Mouse (Mus musculus) erythroblast, embryonic 14.5 days (primary cell): ENCODE data around the gene Jdp2. TPM values are rescaled to one million over a fixed set of nuclear protein-coding genes. Genes with fewer than 3 reads are reported as not detected.

Experiments
- H3K27me3 ChIP-seq: 2 replicates; pipeline ENCODE4 v1.6.1; 2012; ENCODE audit warnings: inconsistent platforms; ENCODE audit not compliant: control insufficient read depth
- H3K36me3 ChIP-seq: 2 replicates; pipeline ENCODE4 v1.6.1; 2012; ENCODE audit warnings: mild to moderate bottlenecking, inconsistent platforms; ENCODE audit not compliant: control insufficient read depth
- H3K4me1 ChIP-seq: 2 replicates; pipeline ENCODE4 v1.6.1; 2012; ENCODE audit warnings: inconsistent platforms; ENCODE audit not compliant: control insufficient read depth
- H3K4me3 ChIP-seq: replicated peaks from 2 replicates; pipeline ENCODE3; 2012; ENCODE audit warnings: moderate library complexity, mild to moderate bottlenecking, inconsistent platforms
- H3K9me3 ChIP-seq: 2 replicates; pipeline ENCODE4 v1.6.1; 2012; ENCODE audit warnings: low read length, inconsistent platforms, mixed read lengths; ENCODE audit not compliant: control insufficient read depth
- GATA1 ChIP-seq: IDR thresholded peaks from 2 replicates; pipeline ENCODE4 v1.6.1; 2012; ENCODE audit warnings: low read length, inconsistent platforms, mixed read lengths
- TAL1 ChIP-seq: IDR thresholded peaks from 3 replicates; pipeline ENCODE4 v1.6.1; 2012; ENCODE audit warnings: low read length, inconsistent platforms, mixed read lengths
- polyA plus RNA-seq: library from polyadenylated mRNA; stranded (reverse); fragments of >175 nt; gene quantifications from 2 replicates; pipeline ENCODE4 v1.2.3, GENCODE M21; 2012

The Jdp2 gene
- polyA plus RNA-seq, 1 experiment = 0.07 TPM

DNA sequence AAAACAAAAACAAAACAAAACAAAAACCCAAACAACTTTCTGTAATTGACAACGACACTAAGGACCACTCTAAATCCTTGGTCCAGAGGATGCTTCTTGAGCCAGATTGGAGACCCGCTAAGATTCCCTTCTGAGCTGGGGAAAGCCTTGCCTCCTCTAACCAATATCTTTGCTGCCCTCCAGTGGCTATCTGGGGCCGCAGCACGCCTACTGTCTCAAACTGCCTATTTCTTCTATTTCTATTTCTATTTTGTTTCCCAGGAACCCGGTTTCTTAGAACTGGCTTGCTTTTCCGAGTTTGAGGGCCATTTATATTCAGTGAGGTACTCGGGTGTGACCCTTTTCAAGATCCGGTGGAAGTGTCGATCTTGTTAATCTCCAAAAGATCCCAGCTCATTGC is 64.1 kb downstream of the Jdp2 start:
- Histone ChIP-seq H3K36me3 (no peaks in the 10 kb centered on the region), H3K9me3 (no peaks in the 10 kb centered on the region), H3K4me3 (no peak overlapping the region), H3K4me1 (no peaks in the 10 kb centered on the region), H3K27me3 (no peaks in the 10 kb centered on the region)
- no peak for TF ChIP-seq GATA1
- no peak for TF ChIP-seq TAL1

DNA sequence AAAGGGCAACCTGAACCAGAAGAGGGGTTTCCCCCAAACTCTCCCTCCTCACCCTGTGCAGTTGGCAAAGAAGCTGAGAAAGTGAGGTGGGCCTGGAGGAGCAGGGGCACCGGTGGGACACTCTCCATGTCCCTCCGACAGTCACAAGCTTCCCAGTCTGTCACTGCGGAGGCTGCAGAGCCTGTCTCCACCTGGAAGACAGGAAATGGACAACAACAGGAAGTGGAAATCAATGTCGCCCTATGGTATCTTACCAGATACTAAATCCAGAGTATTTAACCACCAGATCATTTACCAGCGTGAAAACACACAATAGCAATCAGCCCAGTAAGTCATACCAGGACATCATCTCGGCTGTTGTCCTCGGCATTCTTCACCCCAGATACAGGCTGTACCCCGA is 67.3 kb downstream of the Jdp2 start:
- Histone ChIP-seq H3K27me3 (no peaks in the 10 kb centered on the region), H3K36me3 (no peaks in the 10 kb centered on the region), H3K9me3 (no peaks in the 10 kb centered on the region), H3K4me3 (no peak overlapping the region), H3K4me1 (no peaks in the 10 kb centered on the region)
- TF ChIP-seq GATA1 = no peak
- no peak for TF ChIP-seq TAL1

- H3K4me1 ChIP-seq = no peaks in the 10 kb centered on the region
- no peaks in the 10 kb centered on the region for H3K36me3 ChIP-seq
- H3K27me3 ChIP-seq = no peaks in the 10 kb centered on the region
- no peak overlapping the region for H3K4me3 ChIP-seq
- H3K9me3 ChIP-seq = no peaks in the 10 kb centered on the region
- TF ChIP-seq TAL1 (no peak), GATA1 (no peak)
Observed at GRCm38 (mm10) chr12:85667071-85667470, 68.2 kb downstream of the Jdp2 start.

DNA sequence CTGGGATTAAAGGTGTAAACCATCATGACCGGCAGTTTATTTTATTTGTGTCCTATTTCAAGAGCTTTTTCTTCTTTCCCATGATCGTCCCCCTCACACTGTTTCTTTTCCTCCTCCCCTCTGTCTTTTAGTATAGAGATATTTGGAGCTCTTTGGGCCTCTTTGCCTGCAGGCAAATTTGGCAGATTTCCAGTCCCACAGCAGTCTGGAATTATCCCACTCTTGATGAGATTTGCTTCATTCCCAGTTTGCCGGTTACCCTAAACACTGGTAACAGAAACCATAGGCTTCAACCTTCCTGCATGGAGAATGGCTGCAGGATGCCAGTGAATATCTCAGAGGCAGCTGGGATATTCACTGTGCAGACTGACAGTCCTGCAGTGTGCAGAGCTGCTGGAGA is 69.9 kb downstream of the Jdp2 start:
- Histone ChIP-seq H3K4me3 (no peak overlapping the region), H3K4me1 (no peaks in the 10 kb centered on the region), H3K36me3 (no peaks in the 10 kb centered on the region), H3K27me3 (no peaks in the 10 kb centered on the region), H3K9me3 (no peaks in the 10 kb centered on the region)
- no peak for TF ChIP-seq GATA1
- TF ChIP-seq TAL1 = no peak

DNA sequence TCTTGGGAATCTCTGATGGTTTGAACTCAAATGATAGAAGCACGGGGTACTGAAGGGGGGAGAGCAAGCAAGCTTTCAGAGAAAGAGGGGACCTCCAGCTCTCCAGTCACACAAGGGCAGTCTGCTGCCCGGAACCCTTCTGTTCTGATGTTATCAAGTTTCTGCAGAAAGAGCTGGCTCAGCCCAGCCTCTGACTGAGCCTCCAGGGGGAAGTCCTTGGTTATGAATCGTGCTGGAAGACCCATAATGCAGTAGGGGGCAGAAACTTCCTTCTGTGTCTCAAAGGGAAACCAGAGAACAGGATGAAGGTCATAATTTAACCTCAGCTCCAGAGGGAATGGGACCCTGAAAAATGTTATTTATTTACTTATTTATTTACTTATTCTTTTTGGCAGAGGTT is 71.3 kb downstream of the Jdp2 start:
- Histone ChIP-seq H3K27me3 (no peaks in the 10 kb centered on the region), H3K9me3 (no peaks in the 10 kb centered on the region), H3K36me3 (no peaks in the 10 kb centered on the region), H3K4me1 (no peaks in the 10 kb centered on the region), H3K4me3 (no peak overlapping the region)
- TF ChIP-seq GATA1 (no peak), TAL1 (no peak)

DNA sequence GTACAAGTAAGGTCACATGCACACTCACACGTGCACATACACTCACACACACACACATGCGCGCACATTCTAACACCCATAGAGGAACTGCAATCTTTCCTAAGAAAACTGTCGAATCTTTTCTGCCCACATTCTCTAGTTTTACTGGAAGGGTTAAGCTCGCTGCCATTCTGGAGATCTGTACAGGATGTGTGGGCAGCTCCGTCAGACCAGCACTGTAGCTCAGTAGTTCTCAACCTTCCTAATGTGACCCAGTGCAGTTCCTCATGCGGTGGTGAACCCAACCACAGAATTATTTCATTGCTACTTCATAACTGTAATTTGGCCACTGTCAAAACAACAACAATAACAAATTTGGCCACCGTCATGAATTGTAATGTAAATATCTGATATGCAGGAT is 75.1 kb downstream of the Jdp2 start:
- TF ChIP-seq GATA1 (no peak), TAL1 (no peak)
- no peaks in the 10 kb centered on the region for H3K9me3 ChIP-seq
- no peaks in the 10 kb centered on the region for H3K27me3 ChIP-seq
- no peaks in the 10 kb centered on the region for H3K4me1 ChIP-seq
- H3K4me3 ChIP-seq = no peak overlapping the region
- no peaks in the 10 kb centered on the region for H3K36me3 ChIP-seq

DNA sequence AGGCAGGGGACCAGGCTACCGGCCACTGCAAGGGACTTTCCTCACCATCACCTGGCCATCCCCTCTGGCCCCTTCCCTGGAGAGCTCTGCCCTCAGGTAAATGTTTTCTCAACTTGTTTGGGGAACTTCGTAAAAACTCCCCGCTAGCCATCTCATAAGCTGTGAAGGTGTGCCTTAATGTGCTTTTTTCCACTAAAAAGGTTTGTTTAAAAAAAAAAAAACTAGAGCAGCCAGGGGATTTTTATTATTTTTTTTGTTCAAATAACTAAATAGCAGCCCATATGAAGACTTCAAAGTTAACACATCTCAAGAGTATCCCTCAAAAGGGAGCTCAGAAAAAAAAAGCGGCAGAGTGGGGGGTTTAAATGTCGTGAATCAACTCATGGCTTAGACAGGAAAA is 80.3 kb downstream of the Jdp2 start:
- H3K4me3 ChIP-seq = no peak overlapping the region
- TF ChIP-seq TAL1 (no peak), GATA1 (no peak)
- H3K9me3 ChIP-seq = no peaks in the 10 kb centered on the region
- H3K4me1 ChIP-seq = no peaks in the 10 kb centered on the region
- no peaks in the 10 kb centered on the region for H3K27me3 ChIP-seq
- no peaks in the 10 kb centered on the region for H3K36me3 ChIP-seq

DNA sequence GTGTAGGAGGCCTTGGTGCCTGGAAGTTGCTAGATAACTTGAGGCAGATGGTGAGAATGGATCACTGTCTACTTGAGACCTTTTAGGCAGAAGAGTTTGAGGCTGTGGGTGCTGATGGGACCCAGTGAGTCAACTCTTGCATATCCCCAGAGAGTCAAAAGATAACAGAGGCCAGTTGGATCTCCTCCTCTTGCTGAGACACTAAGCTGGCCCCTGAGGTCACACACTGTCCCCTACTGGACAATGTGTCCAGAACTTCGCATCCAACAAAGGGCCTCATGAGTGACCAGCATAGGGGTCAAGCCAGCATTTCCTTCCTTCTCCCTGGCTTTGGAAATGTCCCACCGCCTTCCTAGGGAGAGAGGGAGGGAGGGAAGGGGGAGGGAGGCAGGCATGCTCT is 81.0 kb downstream of the Jdp2 start:
- TF ChIP-seq GATA1 = no peak
- no peak for TF ChIP-seq TAL1

GRCm38 (mm10) chr12:85682328-85682727 is 83.5 kb downstream of the Jdp2 start:
- Histone ChIP-seq H3K9me3 (no peaks in the 10 kb centered on the region), H3K36me3 (no peaks in the 10 kb centered on the region), H3K27me3 (peaks cover 7% of the 10 kb centered on the region), H3K4me3 (no peak overlapping the region), H3K4me1 (no peaks in the 10 kb centered on the region)
- TF ChIP-seq GATA1 = no peak
- no peak for TF ChIP-seq TAL1

More for the DNA sequence above, 81.0 kb downstream of the Jdp2 start:
- Histone ChIP-seq H3K9me3 (no peaks in the 10 kb centered on the region), H3K27me3 (no peaks in the 10 kb centered on the region), H3K4me1 (no peaks in the 10 kb centered on the region), H3K4me3 (no peak overlapping the region), H3K36me3 (no peaks in the 10 kb centered on the region)
